Mouse (Mus musculus) CD8-positive naive resting alpha-beta T cell, adult 2 months (primary cell): ENCODE data around the gene Gm20481.
A peak's percentile ranks its signal among the peaks of the same experiment; 100 is the strongest.
"Not testable (repeated sequence)": the region's sequence is repeated elsewhere in the genome, so short reads cannot be mapped to it uniquely, and the experiment has no call there.

Experiments
- DNase-seq, 2 experiments: peaks; one replicate each; pipeline ENCODE4 v3.0.0; 2022; ENCODE audit warnings: low read depth in 2 of 2, low spot score in 2 of 2

The Gm20481 gene

DNA sequence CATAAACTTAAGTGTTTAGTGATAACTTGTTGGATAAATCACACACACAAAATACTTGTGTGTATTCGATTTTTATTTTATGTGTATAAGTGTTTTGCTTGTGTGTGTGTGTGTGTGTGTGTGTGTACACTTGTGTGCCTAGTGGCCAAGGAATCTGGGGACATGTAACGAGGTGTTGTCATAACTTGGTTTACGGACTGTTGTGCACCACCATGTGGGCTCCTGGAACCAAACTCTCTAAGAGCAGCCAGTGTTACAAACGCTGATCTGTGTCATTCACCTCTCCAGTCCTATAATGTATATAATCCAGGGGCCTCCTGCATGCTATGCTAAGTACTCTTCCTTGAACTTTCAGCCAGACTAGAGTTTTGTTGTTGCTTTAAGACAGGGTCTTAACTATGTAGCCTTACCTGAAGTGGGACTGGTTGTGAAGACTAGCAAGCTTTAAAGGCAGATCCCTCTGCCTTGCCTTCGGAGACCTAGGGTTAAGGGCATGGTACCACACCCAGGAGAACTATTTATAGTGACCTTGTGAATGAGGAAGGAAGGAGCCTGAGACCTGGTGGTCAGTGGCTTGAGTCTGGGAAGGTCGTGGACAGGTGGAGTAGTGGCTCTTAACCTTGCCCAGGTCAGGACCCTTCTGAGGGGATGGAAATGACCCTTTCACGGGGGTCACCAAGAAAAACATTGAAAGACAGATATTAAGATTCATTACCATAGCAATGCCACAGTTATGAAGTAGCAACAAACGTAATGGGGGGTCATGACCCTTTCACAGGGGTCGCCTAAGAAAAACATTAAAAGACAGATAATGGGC is 33.5 kb downstream of the Gm20481 start:
- DNase-seq = no peak

GRCm38 (mm10) chr17:35004075-35004717 is 34.5 kb downstream of the Gm20481 start:
- DNase-seq = no peak

GRCm38 (mm10) chr17:35005158-35005557 is 35.4 kb downstream of the Gm20481 start:
- no peak for DNase-seq

GRCm38 (mm10) chr17:35005902-35006301 is 36.2 kb downstream of the Gm20481 start:
- not testable (repeated sequence) for DNase-seq

DNA sequence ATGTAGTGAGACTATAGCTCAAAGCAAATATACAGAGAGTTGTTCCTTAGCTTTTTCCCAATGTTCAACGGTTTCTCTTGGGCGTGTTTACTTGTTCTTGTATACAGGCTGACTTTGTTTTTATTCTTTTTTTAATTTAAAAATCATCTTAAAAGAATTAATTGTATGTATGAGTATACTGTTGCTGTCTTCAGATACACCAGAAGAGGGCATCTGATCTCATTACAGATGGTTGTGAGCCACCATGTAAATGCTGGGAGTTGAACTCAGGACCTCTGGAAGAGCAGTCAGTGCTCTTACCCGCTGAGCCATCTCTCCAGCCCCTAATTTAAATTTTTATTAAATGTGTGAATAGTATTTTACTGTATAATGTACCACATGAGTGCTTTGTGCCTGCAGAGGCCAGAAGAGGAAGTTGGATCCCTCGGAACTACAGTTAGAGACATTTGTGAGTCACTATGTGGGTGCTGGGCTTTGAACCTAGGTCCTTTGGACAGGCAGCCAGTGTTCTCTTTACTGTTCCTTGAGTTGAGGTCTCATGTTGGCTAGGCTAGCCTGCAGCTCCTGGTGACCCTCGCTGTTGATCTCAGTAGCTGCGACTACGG is 37.8 kb downstream of the Gm20481 start:
- no peak for DNase-seq

- no peak for DNase-seq
Measured at GRCm38 (mm10) chr17:35009586-35009985, 39.9 kb downstream of the Gm20481 start.

- no peak for DNase-seq
Measured at GRCm38 (mm10) chr17:35011440-35011839, 41.7 kb downstream of the Gm20481 start.

DNA sequence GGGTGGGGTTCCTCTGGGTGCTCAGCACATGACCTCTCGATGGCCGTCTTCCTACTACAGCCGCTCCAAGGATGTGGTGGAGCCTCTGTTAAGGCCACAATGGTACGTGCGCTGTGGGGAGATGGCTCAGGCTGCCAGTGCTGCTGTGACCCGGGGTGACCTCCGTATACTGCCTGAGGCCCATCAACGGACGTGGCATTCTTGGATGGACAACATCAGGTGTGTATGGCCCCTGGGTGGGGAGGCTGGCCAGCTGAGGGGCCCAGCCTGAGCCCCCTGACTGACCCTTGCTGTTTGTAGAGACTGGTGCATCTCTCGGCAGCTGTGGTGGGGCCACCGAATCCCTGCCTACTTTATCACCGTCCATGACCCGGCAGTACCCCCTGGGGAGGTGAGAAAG is 42.7 kb downstream of the Gm20481 start:
- no peak for DNase-seq

- no peak for DNase-seq
Measured at GRCm38 (mm10) chr17:35013221-35013620, 43.5 kb downstream of the Gm20481 start.

GRCm38 (mm10) chr17:35015296-35015695 is 45.6 kb downstream of the Gm20481 start:
- DNase-seq = no peak

GRCm38 (mm10) chr17:35016376-35016775 is 46.7 kb downstream of the Gm20481 start, which contains the start of gene Vwa7:
TSS of gene Vwa7 (plus strand) at chr17:35016579.
- no peak for DNase-seq

- DNase-seq = no peak
Measured at GRCm38 (mm10) chr17:35016791-35017705, 47.3 kb downstream of the Gm20481 start.

DNA sequence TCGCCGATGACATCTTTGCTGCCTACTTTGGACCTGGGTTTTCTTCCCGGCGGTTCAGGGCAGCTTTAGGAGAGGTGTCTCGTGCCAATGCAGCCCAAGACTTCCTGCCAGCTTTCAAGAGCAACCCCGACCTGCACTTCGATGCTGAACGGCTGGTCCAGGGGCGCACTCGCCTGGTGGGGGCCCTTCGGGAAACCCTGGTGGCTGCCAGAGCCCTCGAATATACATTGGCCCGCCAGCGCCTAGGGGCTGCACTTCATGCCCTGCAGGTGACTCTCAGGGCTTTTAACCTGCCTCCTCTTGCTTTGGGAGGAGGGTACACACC is 48.0 kb downstream of the Gm20481 start:
- DNase-seq = no peak

DNA sequence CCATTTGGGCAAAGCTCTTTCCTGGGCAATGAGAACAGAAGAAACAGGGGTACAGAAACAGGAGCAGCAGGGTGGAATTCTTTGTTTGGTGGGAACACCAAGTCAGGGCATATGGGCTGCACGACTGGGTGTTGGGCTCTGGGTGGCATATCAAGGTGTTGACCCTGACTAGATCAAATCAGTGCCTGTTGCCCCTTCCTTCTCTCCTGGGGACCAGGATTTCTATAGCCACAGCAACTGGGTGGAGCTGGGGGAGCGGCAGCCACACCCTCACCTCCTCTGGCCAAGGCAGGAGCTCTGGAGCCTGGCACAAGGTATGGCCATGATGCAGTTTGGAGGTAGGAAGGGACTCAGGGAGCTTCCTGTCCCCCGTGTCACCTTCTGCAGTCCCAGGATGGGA is 48.5 kb downstream of the Gm20481 start:
- no peak for DNase-seq

DNA sequence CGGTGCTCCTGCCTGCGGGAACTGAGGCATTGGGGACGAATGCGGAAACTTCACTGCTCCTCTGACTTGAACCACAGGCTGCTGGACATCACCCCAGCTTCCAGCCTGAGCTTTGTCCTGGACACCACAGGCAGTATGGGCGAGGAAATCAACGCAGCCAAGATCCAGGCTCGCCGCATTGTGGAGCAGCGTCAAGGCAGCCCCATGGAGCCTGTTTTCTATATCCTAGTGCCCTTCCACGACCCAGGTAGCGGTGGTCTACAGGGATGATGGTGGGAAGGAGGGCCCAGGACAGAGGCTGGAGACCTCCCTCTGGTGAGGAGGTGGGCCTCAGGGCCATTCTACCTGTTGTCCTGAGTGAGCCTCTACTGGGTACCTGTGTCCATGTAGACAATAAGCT is 50.2 kb downstream of the Gm20481 start:
- no peak for DNase-seq

DNA sequence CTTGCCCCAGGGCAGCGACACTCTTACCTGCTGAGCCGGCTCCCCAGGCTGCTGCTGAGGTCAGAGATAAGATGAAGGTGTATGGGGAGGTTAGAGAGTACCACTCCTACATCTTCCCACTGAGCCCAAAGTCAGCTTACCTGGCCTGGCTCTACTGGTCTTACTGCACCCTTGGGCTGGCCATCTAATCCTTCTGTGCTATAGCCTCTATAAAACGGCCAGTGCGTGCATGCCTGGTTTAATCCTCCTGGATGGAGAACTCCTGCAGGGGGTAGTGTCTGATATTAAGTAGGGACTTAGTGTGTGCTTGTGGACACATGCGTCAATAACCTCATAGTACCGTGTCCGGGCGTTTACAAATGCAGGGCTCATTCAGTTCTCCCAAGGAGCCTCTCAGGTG is 50.8 kb downstream of the Gm20481 start:
- DNase-seq = no peak

GRCm38 (mm10) chr17:35021163-35021808 is 51.6 kb downstream of the Gm20481 start:
- peak; percentile 87 to 92 for DNase-seq
